ENCODE assay signal across 23 mouse cellular contexts in the genomic region with DNA sequence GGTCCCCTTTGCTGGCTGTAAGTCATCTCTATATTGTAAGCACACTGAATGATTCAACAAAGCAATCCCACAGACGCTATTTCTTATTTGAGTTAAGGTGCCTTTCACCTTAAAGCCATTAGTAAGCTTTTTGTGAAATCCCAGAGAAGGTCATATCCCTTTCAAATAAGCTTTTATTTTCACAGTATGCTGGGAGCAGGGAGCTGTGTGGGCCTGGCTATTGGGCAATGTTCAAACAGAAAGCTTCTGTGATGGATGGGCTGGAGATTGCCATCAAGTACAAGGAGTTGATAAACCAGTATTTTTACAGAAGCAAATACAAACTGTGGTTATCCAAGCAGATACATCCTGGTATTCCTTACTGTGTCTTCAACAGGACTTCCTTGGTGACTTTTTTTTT.
DNase-seq lines count a peak whose midpoint lies in the region.
"Had no signal": no experiment of that assay in that cellular context is flagged by ENCODE, and none has a peak within 500 bp of the region (broad histone marks: within the 10 kb centered on the region; RNA-seq: fewer than 3 reads in every experiment).

No protein-coding gene starts in this region.

- no peaks in the 10 kb centered on the region for H3K9me3 ChIP-seq in midbrain, embryonic 10.5 days (replicated peaks)
- H3K9me3 ChIP-seq: embryonic facial prominence, embryonic 12.5 days; forebrain, embryonic 10.5 days; forebrain, embryonic 13.5 days; hindbrain, embryonic 12.5 days; hindbrain, embryonic 15.5 days; intestine, embryonic 15.5 days had no signal

- no peak overlapping the region for H3K27ac ChIP-seq in midbrain, embryonic 10.5 days (replicated peaks)
- H3K27ac ChIP-seq: embryonic facial prominence, embryonic 12.5 days; forebrain, embryonic 10.5 days; forebrain, embryonic 13.5 days; gastrocnemius, adult 2 months; hindbrain, embryonic 12.5 days; hindbrain, embryonic 15.5 days; intestine, embryonic 15.5 days had no signal

- 71% methylated on average over 1 of the region's 1 CpGs for WGBS in midbrain, embryonic 10.5 days

- no peaks in the 10 kb centered on the region for H3K27me3 ChIP-seq in midbrain, embryonic 10.5 days (ENCODE audit: low read depth, poor library complexity, severe bottlenecking)
- H3K27me3 ChIP-seq: embryonic facial prominence, embryonic 12.5 days; forebrain, embryonic 13.5 days; hindbrain, embryonic 12.5 days; hindbrain, embryonic 15.5 days; intestine, embryonic 15.5 days; Patski had no signal

- no peak overlapping the region for H3K4me3 ChIP-seq in midbrain, embryonic 10.5 days
- H3K4me3 ChIP-seq: embryonic facial prominence, embryonic 12.5 days; erythroblast, embryonic 14.5 days; forebrain, embryonic 10.5 days; forebrain, embryonic 13.5 days; gastrocnemius, adult 2 months; hindbrain, embryonic 12.5 days; hindbrain, embryonic 15.5 days; intestine, embryonic 15.5 days had no signal

- H3K4me1 ChIP-seq in midbrain, embryonic 10.5 days, result peaks cover 3% of the 10 kb centered on the region; the same call in 1 of the 2 replicates
- H3K4me1 ChIP-seq: embryonic facial prominence, embryonic 12.5 days; forebrain, embryonic 13.5 days; hindbrain, embryonic 12.5 days; hindbrain, embryonic 15.5 days; intestine, embryonic 15.5 days had no signal

- no peaks in the 10 kb centered on the region for H3K36me3 ChIP-seq in midbrain, embryonic 10.5 days
- H3K36me3 ChIP-seq: embryonic facial prominence, embryonic 12.5 days; forebrain, embryonic 10.5 days; hindbrain, embryonic 12.5 days; hindbrain, embryonic 15.5 days; intestine, embryonic 15.5 days had no signal

- peak; percentile 48 for DNase-seq in adrenal gland, postnatal 14 days
- DNase-seq in adrenal gland, postnatal 4 days (ENCODE audit: low spot score in 2 of 2), result no peak
- peak; percentile 39 for DNase-seq in urinary bladder, postnatal 14 days (ENCODE audit: low spot score)
- DNase-seq in urinary bladder, postnatal 25 days (ENCODE audit: low spot score), result no peak
- DNase-seq in NIH3T3 (ENCODE audit: low read depth), result peak; percentile 12
- peak; percentile 85 for DNase-seq in gonadal fat pad, adult 2 months (ENCODE audit: low read depth)
- no peak for DNase-seq in midbrain, embryonic 10.5 days (ENCODE audit: low spot score)
- DNase-seq in natural killer cell, adult 2 months (ENCODE audit: low spot score in 2 of 2), result no peak
- DNase-seq: cerebellum, adult 18-20 months; cerebellum, adult 9-10 months; cerebellum, postnatal 14 days; gastrocnemius, adult 2 months; gastrocnemius, postnatal 25 days; heart, adult 11 months; kidney, adult 11 months had no signal

Comparison
In these comparisons a context has a peak if more than half of its experiments do, and no peak if none do; other contexts are left out.
1. DNase-seq: peak in adrenal gland, postnatal 14 days (single experiment), urinary bladder, postnatal 14 days (single experiment), NIH3T3 (single experiment) and gonadal fat pad, adult 2 months (single experiment); none in adrenal gland, postnatal 4 days (0 of 2), urinary bladder, postnatal 25 days (single experiment), midbrain, embryonic 10.5 days (single experiment) and natural killer cell, adult 2 months (0 of 2).